Mouse (Mus musculus) embryo, embryonic 10.5 days (tissue): ENCODE data around the gene Prkar2b.

Experiments
- DNase-seq: peaks from one replicate; pipeline ENCODE4 v3.0.0-alpha.2; 2015; ENCODE audit warnings: low spot score

Prkar2b gene

GRCm38 (mm10) chr12:32061090-32061930 is at the start of gene Prkar2b:
Gene Prkar2b, minus strand, starts transcription at chr12:32061296.
- peak; percentile 93 for DNase-seq

GRCm38 (mm10) chr12:32109201-32109600 is 48.1 kb upstream of the Prkar2b start:
- DNase-seq, result no peak

- no peak for DNase-seq
These were observed 43.9 kb upstream of the Prkar2b start for GRCm38 (mm10) chr12:32104955-32105521.

- no peak for DNase-seq
These were observed 43.4 kb upstream of the Prkar2b start for GRCm38 (mm10) chr12:32104451-32104862.

GRCm38 (mm10) chr12:32101306-32101705 is 40.2 kb upstream of the Prkar2b start:
- no peak for DNase-seq

- no peak for DNase-seq
These were observed 38.6 kb upstream of the Prkar2b start for GRCm38 (mm10) chr12:32099686-32100206.

GRCm38 (mm10) chr12:32098596-32098995 is 37.5 kb upstream of the Prkar2b start:
- no peak for DNase-seq

- no peak for DNase-seq
These were observed 36.0 kb upstream of the Prkar2b start for GRCm38 (mm10) chr12:32097107-32097506.

- DNase-seq, result no peak
These were observed 34.1 kb upstream of the Prkar2b start for GRCm38 (mm10) chr12:32095164-32095563.

- no peak for DNase-seq
These were observed 31.4 kb upstream of the Prkar2b start for GRCm38 (mm10) chr12:32092452-32092851.

- DNase-seq, result no peak
These were observed 27.5 kb upstream of the Prkar2b start for GRCm38 (mm10) chr12:32088566-32088965.

- DNase-seq, result no peak
These were observed 26.2 kb upstream of the Prkar2b start for GRCm38 (mm10) chr12:32087339-32087738.

- no peak for DNase-seq
These were observed 25.8 kb upstream of the Prkar2b start for GRCm38 (mm10) chr12:32086874-32087273.

GRCm38 (mm10) chr12:32085856-32086255 is 24.8 kb upstream of the Prkar2b start:
- DNase-seq, result no peak

- no peak for DNase-seq
These were observed 24.1 kb upstream of the Prkar2b start for GRCm38 (mm10) chr12:32085189-32085588.

- DNase-seq, result no peak
These were observed 23.5 kb upstream of the Prkar2b start for GRCm38 (mm10) chr12:32084601-32085000.

- no peak for DNase-seq
These were observed 19.6 kb upstream of the Prkar2b start for GRCm38 (mm10) chr12:32080692-32081091.

- no peak for DNase-seq
These were observed 16.3 kb upstream of the Prkar2b start for GRCm38 (mm10) chr12:32077403-32077802.

- DNase-seq, result no peak
These were observed 15.0 kb upstream of the Prkar2b start for GRCm38 (mm10) chr12:32075831-32076715.

GRCm38 (mm10) chr12:32074271-32074670 is 13.2 kb upstream of the Prkar2b start:
- no peak for DNase-seq

GRCm38 (mm10) chr12:32066004-32066403 is 4.9 kb upstream of the Prkar2b start:
- DNase-seq, result no peak
